ENCODE assay signal across 8 mouse cellular contexts in genomic region chr7:116443697-116444325, GRCm38 (mm10). TPM values are rescaled to one million over a fixed set of nuclear protein-coding genes. Genes with fewer than 3 reads are reported as not detected.
A peak's percentile ranks its signal among the peaks of the same experiment; 100 is the strongest.
DNase-seq lines count a peak whose midpoint lies in the region; ATAC-seq and TF ChIP-seq lines count a peak whose summit lies in the region.

No protein-coding gene starts in this region.

- no peaks in the 10 kb centered on the region for H3K36me3 ChIP-seq in C2C12 (ENCODE audit: control insufficient read depth, insufficient read depth)
- H3K36me3 ChIP-seq in embryonic facial prominence, embryonic 10.5 days (replicated peaks), result peaks cover under 1% of the 10 kb centered on the region
- H3K36me3 ChIP-seq in midbrain, embryonic 13.5 days, result no peaks in the 10 kb centered on the region

- H3ac ChIP-seq in C2C12 (ENCODE audit: control insufficient read depth, insufficient read length, low read depth), result peak overlapping the region; percentile 71

- intact Hi-C loops in gastrocnemius, adult 2 months (cut with DNase I), result loop anchor here (5.0 kb wide), 2 partner anchors 73 to 107 kb away; no protein-coding TSS in a partner anchor

- H3K4me2 ChIP-seq in midbrain, embryonic 13.5 days (replicated peaks), result peak overlapping the region; percentile 70

- H3K79me2 ChIP-seq in C2C12 (ENCODE audit: control insufficient read depth, insufficient read depth), result peaks cover 41% of the 10 kb centered on the region

- peaks cover 31% of the 10 kb centered on the region for H3K4me1 ChIP-seq in embryonic facial prominence, embryonic 10.5 days
- peaks cover 36% of the 10 kb centered on the region for H3K4me1 ChIP-seq in midbrain, embryonic 13.5 days (replicated peaks)

- no peaks in the 10 kb centered on the region for H3K9me3 ChIP-seq in embryonic facial prominence, embryonic 10.5 days
- no peaks in the 10 kb centered on the region for H3K9me3 ChIP-seq in midbrain, embryonic 13.5 days

- peaks cover 31% of the 10 kb centered on the region for H3K79me3 ChIP-seq in C2C12 (ENCODE audit: low read depth)

- DNase-seq in gastrocnemius, adult 2 months, result peak; percentile 55
- DNase-seq in gastrocnemius, postnatal 10 days, result no peak
- DNase-seq in embryonic facial prominence, embryonic 10.5 days (ENCODE audit: low spot score), result no peak
- no peak for DNase-seq in kidney, postnatal 14 days
- no peak for DNase-seq in thymus, postnatal 4 days

- WGBS in embryonic facial prominence, embryonic 10.5 days, result 1% methylated on average over 38 of the region's 38 CpGs
- 1% methylated on average over 38 of the region's 38 CpGs for WGBS in midbrain, embryonic 13.5 days

- no peaks in the 10 kb centered on the region for H3K27me3 ChIP-seq in C2C12 (ENCODE audit: control insufficient read depth, insufficient read depth, insufficient read length)
- H3K27me3 ChIP-seq in embryonic facial prominence, embryonic 10.5 days (replicated peaks; ENCODE audit: low read depth, poor library complexity, severe bottlenecking), result no peaks in the 10 kb centered on the region
- no peaks in the 10 kb centered on the region for H3K27me3 ChIP-seq in midbrain, embryonic 13.5 days

- peak; percentile 20 for ATAC-seq in inflammation-experienced regulatory T-cells, adult 6 months
- ATAC-seq in midbrain, embryonic 13.5 days, result peak; percentile 60

- peak overlapping the region; percentile 91 for H3K4me3 ChIP-seq in gastrocnemius, adult 2 months
- H3K4me3 ChIP-seq in C2C12 (ENCODE audit: insufficient read depth, poor library complexity, severe bottlenecking), result peak overlapping the region; percentile 57
- peak overlapping the region; percentile 86 for H3K4me3 ChIP-seq in embryonic facial prominence, embryonic 10.5 days
- peak overlapping the region; percentile 87 for H3K4me3 ChIP-seq in midbrain, embryonic 13.5 days (replicated peaks)

- peak overlapping the region; percentile 93 for H3K9ac ChIP-seq in midbrain, embryonic 13.5 days (replicated peaks)

- H3K27ac ChIP-seq in gastrocnemius, adult 2 months, result peak overlapping the region; percentile 90
- peak overlapping the region; percentile 95 for H3K27ac ChIP-seq in embryonic facial prominence, embryonic 10.5 days (replicated peaks)
- peak overlapping the region; percentile 94 for H3K27ac ChIP-seq in midbrain, embryonic 13.5 days

- TF ChIP-seq CTCF in gastrocnemius, adult 2 months (IDR thresholded peaks at IDR 0.05), result no peak
- no peak for TF ChIP-seq CTCF in C2C12 (IDR thresholded peaks at IDR 0.05; ENCODE audit: control insufficient read depth, insufficient read depth, insufficient read length)

TF ChIP-seq in C2C12, 6 proteins besides CTCF, POLR2A, EP300 and RAD21:
- TF ChIP-seq MYOG (IDR thresholded peaks at IDR 0.05; ENCODE audit: control insufficient read depth, extremely low read depth, insufficient read length), result no peak
- no peak for TF ChIP-seq CEBPB (IDR thresholded peaks at IDR 0.05; ENCODE audit: low read depth)

RNA-seq across cellular contexts. Expression of gene Pik3c2a, which starts 0.6 kb away (rescaled TPM):
- total RNA-seq in gastrocnemius, adult 2 months (2021), result 1 to 10 TPM; 6.7 to 9.7 TPM
- 10 to 100 TPM; 11.4 to 16.1 TPM for total RNA-seq in gastrocnemius, postnatal 10 days (2021)
- 4.1 TPM for polyA plus RNA-seq in C2C12 (2012; fragmentation: generic; extraction: Trizol)
- polyA plus RNA-seq in embryonic facial prominence, embryonic 10.5 days (2016; fragmentation: Nextera tagmentation; extraction: Ambion mirVana), result 32.8 and 33.7 TPM in 2 replicates
- polyA plus RNA-seq in inflammation-experienced regulatory T-cells, adult 6 months (2017; shearing (Covaris generic)), result 10 to 100 TPM; 60.3 to 94.3 (median 64.7) TPM
- polyA plus RNA-seq in midbrain, embryonic 13.5 days (2015; fragmentation: Nextera tagmentation; extraction: Ambion mirVana), result 20.4 and 22.3 TPM in 2 replicates
